Mouse (Mus musculus): ENCODE data around the gene Qprt.

Qprt gene

DNA sequence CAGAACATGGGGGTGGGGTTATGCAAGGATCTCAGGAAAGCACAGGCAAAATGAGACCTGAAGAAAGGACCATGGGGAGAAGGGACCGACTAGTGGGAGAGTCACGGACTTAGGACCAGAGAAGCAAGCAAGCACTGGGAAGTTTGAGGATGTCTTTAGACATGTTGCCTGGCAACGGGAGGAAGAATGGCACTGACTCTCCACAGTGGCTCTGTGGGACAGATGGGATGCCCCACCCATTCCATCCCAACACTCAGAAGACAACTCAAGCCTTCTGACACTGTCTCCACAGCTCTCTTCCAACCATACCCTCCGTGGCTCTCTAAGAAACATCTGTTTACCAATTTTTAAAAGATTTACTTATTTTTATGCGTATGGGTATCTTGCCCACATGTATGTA, 11.1 kb upstream of the Qprt start:
- peak in 1 of 2 experiments; percentile 7 for DNase-seq (ENCODE audit: low spot score in 2 of 2)

DNA sequence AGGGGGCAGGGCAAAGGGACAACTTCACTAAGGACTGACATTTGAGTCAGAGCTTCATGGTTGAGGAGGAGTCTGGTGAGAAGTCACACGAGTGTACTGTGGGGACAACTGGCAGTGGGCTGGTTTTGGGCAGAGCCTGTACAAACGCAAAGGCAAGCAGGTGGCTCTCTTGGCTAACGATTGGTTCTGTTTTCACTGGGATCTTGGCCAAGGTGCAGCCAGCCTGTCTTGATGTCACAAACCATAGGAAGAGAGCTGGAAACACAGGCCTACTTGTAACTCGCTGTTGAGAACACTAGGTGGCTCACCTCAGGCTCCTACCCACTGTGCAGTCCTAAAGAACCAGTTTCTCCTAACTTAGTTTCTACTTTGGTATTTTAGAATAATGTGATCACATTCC, 7.6 kb upstream of the Qprt start:
- DNase-seq (ENCODE audit: low spot score in 2 of 2): peak in 1 of 2 experiments; percentile 68

DNA sequence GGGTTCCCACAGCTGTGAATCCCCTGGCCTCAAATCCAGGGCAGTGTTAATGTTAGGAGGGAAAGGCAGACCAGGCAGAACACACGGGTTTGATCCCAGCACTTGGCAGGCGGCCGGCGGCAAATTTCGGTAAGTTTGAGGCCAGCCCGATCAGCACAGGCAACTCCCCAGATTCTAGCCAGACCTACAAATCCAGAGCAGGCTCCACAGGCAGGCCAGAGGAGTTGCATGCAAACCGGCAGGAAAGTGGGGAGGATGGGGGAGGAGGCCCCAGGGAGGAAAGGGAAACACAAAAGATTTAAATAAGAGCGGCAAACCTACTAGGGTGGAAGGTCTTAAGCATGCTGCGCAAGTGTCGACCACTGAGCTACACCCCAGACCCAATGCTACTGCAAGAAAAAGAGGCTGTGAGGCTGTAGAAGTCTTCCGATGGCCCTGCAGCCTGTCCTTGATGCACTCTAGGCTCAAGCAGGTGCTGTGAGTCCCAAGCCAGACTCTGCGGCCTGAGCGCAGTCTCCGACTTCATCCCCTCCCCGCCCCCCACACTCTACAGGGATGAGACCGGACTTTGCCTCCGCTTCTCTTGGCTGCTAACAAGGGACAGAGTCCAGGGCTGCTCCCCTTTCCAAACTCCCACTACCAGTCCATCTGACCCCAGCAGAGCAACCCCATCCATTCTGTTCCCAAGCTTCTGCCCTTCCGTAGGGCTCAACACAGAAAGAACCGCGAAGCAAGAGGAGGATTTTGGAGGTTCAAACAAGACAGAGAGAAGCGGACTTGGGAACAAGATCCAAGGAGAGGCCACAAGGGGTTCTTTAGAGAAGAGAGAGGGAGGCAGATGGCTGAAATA, 740 bp downstream of the Qprt start:
- no peak for DNase-seq (ENCODE audit: low spot score in 2 of 2)

DNA sequence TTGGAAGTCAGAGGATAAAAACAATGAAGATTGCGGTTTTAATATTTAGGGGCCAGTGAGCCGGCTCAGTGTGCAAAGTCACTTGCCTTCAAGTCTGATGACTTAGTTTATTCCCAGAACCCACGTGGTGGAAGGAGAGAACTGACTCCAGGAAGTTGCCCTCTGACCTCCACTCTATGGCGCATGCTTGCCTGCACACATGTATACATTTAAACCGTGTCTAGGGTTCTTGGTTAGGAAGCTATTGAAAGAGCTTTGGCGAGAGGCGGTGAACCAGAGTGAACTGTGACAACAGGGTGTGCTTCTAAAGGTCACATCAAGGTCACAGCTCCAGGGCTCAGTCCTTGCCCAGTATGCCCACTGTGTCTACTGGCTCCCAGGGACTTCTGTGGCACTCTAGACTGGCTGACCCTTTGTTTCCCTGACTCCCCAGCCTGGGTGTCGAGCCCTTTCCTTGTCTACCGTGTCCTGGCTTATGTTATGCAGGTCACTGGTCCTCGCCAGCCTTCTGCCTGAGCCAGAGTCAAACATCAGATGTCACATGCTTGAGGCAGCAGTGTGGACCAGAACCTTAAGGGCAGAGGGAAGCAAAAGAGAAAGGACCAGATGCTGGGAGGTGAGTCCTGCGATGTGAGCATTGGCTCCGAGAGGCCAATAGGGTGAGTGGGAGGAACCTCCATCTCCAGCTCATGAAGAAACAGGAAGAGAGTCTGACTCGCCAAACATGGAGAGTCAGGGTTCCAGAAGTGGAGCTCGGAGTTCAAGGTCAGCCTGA, 3.2 kb downstream of the Qprt start:
- no peak for DNase-seq (ENCODE audit: low spot score in 2 of 2)

DNA sequence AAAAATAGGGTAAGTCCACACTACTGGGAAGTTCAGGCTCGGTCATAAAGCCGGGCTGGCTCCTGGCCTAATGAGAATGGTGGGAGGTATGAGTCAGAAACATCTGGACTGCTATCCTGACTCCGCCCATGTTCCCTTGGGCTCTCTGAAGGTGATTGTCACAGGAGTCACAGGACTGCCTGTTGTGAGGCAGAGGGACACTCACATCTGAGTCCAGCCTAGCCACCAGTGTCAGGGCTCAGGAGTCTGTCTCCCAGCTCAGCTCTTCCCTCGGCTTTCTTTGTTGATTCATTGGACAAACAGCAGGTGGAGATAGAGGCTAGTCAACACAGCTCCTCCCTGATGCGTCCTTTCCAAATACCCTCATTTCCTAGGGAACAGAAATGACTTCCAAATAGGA, 4.1 kb downstream of the Qprt start:
- no peak for DNase-seq (ENCODE audit: low spot score in 2 of 2)

DNA sequence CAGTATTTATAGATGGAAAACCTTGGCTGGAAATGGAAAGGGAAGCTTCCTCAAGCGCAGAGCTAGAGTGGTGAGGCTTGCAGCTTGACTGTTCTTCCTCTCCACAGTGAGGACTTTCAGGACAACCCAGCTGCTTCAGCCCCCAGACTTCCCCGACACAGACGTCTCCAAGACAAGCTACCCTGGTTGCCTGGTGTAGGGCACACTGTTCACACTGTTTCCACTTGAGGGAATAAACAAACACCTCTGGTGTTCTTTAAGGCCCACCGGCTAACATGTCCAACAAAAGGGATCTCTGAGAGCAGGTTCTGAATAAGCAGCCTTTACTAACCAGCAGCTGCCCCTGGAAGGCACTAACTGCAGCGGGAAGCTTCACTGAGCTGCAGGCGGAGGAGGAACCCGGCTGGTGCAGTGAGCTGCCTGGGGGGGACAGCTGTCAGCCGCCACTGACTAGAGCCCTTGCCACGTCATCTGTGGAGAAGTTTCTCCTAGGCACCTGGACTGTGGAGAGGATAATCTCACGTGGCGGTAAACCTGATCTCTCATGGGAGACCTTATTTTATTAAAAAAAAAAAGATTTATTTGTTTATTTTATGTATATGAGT, 5.6 kb downstream of the Qprt start:
- DNase-seq (ENCODE audit: low spot score in 2 of 2): peak in 1 of 2 experiments; percentile 33

DNA sequence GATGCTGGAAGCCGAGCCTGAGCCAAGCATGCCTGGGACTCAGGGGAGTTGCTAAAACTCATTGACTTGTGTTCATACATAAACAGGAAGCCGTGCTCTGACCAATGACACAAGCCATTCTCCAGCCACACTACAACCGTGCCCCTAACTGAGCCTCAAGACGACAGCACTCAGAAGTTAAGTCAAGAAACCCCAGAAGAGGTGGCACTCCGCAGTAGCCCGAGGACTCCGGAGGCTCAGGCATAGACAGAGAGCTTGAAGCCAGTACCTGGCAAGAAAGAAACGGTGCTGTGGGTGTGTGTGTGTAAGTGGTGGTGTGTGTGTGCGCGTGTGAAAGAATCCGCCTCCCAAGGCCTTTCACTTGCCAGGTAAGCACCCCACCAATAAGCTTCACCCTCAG, 7.1 kb downstream of the Qprt start:
- no peak for DNase-seq (ENCODE audit: low spot score in 2 of 2)

DNA sequence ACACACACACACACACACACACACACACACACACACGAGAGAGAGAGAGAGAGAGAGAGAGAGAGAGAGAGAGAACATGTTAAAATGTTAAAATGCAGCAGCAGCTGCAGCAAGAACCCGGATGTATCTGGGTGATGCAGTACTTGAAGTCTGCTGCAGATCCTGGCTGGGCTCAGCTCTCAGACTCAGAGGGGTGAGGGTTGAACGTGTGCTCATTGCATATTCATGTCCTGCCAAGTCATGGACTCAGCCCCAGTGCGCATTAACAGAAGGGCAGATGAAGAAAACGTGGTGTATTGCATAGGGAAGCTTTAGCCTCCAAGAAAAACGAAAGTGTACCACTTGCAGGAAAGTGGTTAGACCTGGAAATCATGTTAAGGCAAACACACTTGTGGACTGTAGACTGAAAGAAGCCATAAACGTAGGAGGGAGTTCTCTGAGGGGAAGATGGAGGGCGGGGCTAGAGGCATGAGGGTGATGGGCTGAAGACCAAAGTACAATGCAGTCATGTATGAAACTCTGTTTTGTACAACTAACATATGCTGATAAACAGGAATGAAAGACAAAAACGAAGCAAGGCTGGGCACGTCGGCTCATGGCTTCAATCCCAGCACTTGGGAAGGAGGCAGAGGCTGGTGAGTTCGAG, 8.3 kb downstream of the Qprt start:
- DNase-seq (ENCODE audit: low spot score in 2 of 2): no peak

DNA sequence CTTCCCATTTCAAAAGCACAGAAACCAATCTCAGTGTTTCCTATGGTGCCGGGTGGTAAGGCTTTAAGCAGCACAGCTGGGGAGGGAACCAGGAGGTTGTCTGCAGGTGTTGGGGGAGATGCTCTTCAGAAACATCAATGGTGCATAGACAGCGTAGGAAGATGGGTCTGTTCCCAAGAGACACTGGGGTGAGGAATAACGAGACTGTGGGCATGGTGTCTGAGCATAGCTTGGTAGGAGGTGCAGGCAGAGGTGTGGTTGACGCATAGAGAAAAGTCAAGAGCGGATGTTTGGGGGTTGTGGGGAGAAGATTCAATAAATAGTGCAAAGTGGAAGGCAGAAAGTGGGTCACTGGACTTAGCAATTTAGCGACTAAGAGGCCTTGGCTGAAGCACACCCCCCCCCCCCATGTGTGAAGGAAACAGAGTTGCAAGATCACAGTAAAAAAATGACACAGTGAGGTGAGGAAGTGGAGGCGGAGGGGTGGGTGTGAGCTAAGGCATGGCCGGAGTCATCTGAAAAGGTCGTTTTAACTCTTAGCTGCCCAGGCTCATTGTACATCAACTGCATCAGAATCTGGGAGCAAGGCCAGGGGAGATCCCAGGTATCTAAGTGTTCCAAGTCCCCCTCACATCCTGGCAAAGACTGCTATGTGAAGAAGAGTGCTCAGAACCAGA, 9.0 kb downstream of the Qprt start:
- no peak for DNase-seq (ENCODE audit: low spot score in 2 of 2)

DNA sequence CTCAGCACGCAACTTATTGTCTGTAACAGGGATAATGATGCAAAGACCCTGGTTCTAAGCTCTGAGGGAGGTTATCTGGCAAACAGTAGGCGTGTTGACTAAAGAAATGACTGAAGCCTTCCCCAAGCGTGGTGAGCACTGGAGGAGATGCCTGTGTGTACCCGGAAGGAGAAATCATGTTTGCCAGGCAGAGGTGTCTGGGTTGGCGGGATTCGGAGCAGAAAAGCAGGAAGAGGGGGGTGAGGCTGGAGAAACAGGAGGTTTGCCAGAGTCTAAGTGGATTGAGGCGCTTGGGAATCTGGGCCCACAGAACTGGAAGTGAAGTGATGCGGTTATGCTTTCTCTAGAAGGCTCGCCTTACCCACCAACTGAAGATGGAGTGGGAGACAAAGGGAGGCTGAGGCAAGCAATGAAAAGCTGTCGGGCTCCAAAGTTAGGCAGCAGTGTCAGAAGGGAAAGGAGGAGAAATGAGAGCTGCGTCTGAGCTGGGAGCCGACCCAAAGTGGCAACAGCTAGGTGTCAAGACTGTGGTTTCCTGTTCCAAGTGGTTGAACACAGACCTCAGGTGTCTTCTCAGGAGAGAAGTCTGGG, 9.7 kb downstream of the Qprt start:
- peak in 1 of 2 experiments; percentile 47 for DNase-seq (ENCODE audit: low spot score in 2 of 2)

DNA sequence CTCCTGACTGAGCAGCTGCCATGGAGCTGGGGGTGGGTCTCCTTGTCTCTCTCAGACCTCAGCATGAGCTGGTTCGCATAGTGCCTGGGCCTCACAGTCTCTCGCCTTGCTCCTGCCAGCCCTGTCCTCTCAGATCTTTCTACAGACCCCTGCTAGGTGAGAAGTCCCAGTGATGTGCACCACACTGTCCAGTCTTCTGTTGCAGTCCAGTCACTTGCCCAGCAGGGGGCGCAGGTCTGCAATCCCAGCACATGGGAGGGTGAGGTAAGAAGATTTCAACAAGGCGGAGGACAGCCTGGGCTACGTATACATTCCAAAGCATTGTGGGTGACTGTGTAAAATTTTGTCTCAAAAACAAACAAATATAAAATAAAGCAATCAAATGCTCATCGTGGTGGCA, 10.6 kb downstream of the Qprt start:
- DNase-seq (ENCODE audit: low spot score in 2 of 2): peak in 1 of 2 experiments; percentile 46

DNA sequence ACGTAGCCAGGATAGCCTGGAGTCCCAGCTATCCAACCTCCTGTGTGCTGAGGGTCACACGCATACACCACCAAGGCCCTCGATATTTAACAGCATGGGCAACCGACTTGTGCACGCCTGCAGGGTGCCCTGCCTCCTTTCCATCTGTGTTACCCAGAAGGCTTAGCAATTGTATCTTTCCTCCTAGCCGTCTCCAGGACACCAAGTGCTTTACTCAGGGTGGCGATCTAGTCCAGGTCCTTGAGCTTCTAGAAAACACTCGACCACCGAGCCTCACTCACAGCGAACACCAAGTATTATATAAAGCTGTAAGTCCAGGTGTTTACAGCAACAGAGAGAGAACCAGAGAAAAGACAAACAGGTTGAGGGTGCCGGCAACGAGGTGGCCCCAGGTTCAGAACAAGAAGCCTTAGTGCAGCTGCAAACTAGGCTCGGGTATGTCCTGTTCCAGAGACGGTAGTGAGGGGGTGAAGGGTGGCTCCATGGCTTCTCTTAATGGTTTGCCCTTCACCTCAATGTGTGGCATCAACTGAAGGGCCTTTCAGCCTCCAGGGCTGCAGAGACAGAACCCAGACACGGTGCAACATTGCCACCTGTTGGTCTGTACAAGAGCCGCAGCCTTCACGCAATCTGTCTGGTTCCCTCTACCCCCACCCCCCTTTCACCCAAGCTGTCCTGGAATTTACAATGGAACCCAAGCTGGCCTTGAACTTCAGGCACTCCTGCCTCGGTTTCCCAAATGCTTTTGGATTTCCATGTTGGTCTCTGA, 11.6 kb downstream of the Qprt start:
- DNase-seq (ENCODE audit: low spot score in 2 of 2): peak in 1 of 2 experiments; percentile 82

DNA sequence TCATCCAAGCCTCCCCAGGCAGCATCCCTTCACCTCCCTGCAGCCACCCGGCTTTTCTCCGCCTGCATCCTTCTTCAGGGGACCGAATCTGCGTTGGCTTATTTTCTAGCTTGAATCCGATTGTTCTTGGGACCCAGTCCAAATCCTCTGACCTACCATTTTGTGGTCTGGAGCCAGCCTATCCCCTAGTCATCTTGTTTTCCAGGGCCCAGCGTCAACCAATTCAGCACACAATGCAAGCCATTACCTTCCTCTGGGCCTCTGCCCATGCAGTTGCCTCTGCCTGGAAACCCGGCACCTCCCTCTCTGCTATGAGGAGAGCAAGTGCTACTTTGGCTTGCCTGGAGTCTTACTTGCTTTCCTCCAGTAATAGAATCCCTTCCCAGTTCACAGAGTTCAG, 16.5 kb downstream of the Qprt start:
- no peak for DNase-seq (ENCODE audit: low spot score in 2 of 2)

DNA sequence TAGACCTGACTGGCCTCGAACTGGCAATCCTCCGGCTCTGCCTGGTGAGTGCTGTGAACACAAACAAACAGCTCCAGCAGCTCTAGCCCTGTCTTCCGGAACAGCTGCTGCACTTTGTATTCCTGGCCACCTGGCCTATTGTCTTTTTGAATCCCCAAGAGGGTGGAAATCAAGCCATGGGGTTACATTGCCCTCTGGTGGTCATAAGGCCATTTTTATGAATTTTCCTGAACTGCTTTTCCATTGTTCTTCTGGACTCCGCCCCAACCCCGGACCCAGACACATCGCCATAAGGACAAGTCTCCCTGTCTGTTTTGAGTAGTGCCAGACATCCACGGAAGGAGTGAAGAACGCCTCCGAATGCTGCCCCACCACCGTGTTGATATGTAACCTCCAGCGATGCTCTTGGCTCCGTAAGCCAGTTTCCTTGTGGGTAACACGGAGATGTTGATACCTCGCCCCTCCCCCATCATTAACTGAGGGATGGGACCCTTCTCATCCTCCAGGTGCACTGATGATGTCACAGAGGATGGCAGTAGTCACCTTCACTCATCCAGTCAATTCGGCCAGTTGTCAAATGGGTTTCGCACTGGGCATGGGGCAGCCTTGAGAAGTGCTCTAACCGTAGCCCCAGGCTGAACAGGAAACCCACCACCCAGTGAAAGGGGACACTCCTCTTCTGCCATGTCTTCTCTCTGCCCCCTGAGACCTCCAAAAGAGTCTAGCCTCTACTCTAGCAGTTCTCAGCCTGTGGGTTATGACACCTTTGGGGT, 17.3 kb downstream of the Qprt start:
- peak in 1 of 2 experiments; percentile 92 for DNase-seq (ENCODE audit: low spot score in 2 of 2)

DNA sequence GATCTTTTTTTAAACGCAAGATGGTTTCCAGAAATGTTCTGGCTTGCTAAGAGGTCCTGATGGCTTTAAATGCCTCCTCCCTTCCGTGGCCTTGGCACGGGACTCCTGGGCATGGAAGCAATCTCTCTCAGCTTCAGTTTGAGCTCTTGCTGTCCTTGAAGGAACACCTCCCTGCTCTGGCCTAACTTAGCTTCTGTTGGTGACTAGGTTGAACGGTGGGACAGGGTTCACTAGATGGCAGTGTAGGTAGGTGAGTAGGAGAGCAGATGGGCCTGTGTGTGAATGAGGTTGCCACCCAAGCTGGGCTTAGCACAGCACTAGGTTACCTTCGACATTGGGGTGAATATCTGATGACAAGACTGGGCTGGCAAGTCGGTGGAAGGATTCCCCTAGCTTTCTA, 18.1 kb downstream of the Qprt start:
- DNase-seq (ENCODE audit: low spot score in 2 of 2): no peak

DNA sequence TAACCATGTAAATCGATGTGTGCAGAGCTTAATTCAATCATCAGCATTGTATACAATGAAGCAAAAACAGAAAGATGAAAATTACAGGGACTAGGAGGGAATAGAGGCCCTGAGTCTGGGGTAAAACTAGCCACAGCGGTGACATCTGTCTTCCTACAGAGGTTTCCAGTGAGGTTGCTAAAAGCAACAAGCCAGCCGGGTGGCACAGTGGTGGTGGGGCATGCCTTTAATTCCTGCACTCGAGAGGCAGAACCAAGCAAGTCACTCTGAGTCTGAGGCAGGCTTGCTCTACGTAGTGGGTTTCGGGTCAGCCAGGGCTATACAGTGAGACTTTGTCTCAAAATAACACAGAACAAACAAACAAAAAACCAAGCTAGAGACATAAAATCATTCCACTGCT, 19.9 kb downstream of the Qprt start:
- no peak for DNase-seq (ENCODE audit: low spot score in 2 of 2)

DNA sequence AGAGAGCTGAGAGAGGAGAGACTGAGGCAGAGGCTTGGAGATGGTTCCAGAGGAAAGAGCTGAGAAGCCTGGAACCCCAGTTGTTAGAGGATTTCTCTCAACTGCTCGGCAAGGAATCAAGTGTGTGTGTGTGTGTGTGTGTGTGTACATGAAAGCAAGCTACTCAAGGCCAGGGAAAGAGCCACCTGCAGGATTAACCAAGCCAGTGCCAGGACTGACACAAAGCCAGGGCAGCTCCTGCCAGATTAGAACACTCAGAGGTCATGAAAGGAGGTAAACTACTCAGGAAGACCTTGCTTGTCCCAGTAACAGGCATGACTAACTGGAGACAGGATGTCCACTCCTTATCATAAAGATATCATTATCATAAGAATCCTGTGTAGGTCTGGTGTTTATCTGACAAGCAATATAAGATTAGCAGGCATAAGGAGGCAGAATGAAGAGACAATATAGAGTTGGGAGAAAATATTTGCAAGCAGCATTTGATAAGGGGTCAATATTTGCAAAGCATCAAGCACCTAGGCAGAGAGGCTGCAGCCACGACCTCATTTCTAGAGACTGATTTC, 20.5 kb downstream of the Qprt start:
- DNase-seq (ENCODE audit: low spot score in 2 of 2): no peak

DNA sequence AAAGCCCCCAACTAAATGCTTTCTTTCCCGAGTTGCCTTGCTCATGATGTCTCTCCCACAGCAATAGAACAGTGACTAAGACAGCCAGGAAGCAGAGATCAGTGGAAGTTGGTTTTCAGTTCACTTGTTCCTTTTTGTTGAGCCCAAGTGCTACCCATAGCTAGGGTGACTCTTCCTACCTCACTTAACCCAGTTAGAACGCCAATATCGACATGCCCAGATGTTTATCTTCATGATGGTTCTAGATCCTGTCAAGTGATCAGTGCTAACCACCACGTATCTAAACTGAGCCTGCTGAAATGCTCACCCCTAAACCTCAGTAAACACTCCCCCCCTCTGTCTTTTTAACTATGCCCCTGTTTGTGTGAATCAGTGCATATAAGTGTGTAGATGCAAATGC, 22.5 kb downstream of the Qprt start:
- DNase-seq (ENCODE audit: low spot score in 2 of 2): no peak

DNA sequence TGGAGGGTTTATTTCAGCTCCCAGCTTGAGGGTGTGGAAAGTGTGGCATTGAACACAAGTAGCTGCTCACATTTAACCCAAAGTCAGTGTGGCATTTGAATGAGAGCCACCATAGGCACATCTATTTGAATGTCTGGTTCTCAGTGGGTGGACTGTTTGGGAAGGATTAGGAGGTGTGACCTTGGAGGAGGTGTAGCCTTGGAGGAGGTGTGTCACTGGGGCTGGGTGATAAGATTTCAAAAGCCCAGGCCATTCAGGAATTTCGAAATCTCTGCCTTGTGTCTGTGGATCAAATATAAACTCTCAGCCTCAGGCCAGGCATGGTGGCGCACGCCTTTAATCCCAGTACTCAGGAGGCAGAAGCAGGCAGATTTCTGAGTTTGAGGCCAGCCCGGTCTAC, 23.1 kb downstream of the Qprt start:
- no peak for DNase-seq (ENCODE audit: low spot score in 2 of 2)

All from left cerebral cortex, adult 9 months (tissue).